Mouse (Mus musculus) small intestine, adult 2 months (tissue): ENCODE measurements at regions not wholly inside any gene's neighbourhood (a gene's known extent, or its start where the extent isn't known, plus 50 kb on each side); places are given as distances from the start of the nearest gene placed in this dataset.

Source experiments
- CTCF ChIP-seq: fragments of 200-500 bp; IDR thresholded peaks from 2 replicates; pipeline ENCODE4 v1.5.1; 2012; ENCODE audit warnings: low read depth, mild to moderate bottlenecking, control low read depth, inconsistent platforms, low read length, moderate library complexity, mixed read lengths; ENCODE audit not compliant: insufficient replicate concordance, insufficient read length; ENCODE audit errors: extremely low read depth
- POLR2A ChIP-seq: fragments of 200-500 bp; IDR thresholded peaks from 2 replicates; pipeline ENCODE4 v1.6.1; 2012; ENCODE audit warnings: low read depth, mild to moderate bottlenecking, control low read depth, inconsistent platforms, low read length, moderate library complexity

- TF ChIP-seq POLR2A, result no peak
- no peak for TF ChIP-seq CTCF
Observed at GRCm38 (mm10) chr13:101874761-101875160, 106.7 kb upstream of the Pik3r1 start.
